Mouse (Mus musculus) right cerebral cortex, adult 18-20 months (tissue): ENCODE measurements at regions not wholly inside any gene's neighbourhood (a gene's known extent, or its start where the extent isn't known, plus 50 kb on each side); places are given as distances from the start of the nearest gene placed in this dataset.

Experiments
- DNase-seq: peaks from one replicate; pipeline ENCODE4 v3.0.0; 2022; ENCODE audit warnings: mixed read lengths

DNA sequence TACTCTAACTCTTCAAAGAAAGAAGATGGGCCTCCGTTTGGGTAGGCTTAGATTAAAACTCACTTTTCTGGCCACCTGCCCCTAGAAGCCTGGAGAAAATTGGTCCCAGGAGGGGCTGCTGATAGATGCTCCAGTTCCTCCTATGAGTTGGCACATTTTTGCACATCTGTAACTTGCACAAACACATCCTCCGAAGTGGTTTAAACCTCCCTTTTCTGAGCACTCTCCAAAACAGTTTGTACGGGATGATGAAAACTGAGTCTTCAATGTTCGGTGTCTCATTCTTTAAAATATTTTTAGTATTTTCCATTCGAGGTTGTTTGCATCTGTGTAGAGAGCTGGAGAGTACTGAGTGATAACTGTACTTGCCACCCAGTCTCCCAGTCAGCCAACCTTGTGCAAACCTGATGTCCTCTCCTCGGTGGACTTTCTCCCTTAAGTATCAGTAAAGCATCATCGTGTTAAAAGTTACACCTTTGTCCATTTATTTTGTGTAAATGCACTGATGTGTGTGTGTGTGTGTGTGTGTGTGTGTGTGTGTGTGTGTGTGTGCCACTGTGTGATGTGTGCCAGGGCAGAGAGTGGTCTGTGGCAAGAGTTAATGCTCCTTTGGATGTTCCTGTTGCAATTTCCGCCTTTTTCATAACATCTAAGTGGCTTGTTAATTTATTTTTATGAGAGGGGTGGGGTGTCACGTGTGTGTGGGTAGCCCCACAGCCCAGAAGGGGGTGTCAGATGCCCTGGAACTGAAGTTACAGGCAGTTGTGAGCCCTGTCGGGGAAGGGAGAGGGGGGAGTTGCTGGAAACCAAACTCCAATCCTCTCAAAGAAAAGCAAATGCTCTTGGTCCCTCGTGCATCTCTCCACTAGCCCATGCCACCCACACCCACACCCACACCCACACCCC lies 51.8 kb upstream of the Hnrnpa3 start:
- DNase-seq, result no peak

DNA sequence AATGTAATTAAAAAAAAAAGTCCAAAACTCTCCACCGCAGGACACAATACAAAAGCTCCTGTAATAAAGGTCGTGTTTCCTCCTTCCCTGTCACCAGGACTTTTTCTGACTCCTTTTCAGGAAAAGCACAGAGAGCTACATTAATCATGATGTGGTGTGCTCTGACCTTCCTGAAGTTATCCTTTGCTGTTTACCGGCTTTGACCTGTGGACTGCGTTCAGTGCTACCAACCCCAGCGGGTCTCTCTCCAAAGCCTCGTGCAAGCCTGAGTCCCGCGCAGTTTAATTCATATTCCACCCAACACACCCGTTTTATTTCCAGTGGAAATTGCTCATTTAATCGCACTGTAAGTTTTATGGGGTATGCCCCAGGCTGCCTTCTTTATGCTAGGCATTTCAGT lies 51.1 kb upstream of the Hnrnpa3 start:
- no peak for DNase-seq

DNA sequence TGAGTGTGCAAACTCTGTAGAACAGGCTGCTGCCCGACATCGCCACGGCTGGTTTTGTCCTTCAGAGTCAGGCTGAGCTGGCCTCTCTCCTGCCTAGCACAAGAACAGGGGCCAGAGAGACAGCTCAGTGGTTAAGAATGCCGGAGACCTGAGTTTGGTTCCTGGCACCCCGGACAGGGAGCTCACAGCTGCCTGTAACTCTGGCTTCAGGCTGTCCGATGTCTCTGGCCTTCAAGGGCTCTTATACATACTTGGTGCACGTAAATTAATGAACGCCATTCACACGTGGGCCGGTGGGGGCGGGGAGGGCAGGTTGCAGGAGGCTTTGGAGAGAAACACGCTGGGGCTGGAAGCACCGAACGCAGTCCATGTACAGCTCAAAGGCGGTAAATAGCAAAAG lies 50.6 kb upstream of the Hnrnpa3 start:
- no peak for DNase-seq

DNA sequence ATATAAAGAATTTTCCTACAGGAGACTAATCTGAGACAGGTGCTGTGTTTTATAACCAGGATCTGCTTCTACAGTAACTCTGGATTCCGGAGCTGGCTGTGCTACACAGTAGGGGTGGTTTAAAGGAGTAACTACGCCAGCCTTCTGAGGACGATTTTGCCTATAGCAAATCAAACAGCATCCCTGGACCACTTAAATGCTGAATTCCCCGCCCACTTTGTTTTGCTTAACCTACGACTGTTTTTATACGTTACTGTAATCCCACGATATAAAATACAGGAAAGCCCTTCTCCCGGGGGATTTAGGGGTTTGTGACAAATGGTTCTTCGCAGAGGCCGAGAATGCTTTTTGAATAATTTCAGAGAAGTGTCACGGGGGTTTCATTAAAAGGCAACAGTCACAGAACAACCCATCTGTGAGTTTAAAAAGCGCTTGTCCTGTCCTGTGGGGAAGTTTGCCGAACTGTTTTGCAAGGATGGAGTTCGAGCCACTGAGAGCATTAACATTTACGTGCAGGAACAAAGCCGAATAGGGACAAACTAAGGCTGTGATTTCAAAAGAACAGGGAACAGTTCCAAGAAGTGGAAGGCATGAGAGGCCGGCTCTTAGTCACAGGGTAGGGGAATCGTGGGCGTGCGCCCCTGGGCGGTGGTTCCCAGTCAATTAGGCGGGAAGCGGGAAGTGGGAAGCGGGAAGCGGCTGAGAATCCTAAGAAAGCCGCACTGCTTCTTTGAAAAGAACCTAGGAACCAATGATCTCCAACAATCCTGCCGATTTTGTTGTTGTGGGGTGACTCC lies 49.7 kb upstream of the Hnrnpa3 start:
- DNase-seq, result peak; percentile 45
